Mouse (Mus musculus): Measurements from ENCODE around the gene Atp11b.

The Atp11b gene

GRCm38 (mm10) chr3:35764637-35765617, 11.0 kb downstream of the Atp11b start:
- DNase-seq (ENCODE audit: low read depth in 1 of 2, low spot score in 2 of 2): no peak

- DNase-seq (ENCODE audit: low read depth in 1 of 2, low spot score in 2 of 2): no peak
Measured at GRCm38 (mm10) chr3:35779748-35780147, 25.8 kb downstream of the Atp11b start.

GRCm38 (mm10) chr3:35802040-35802439, 48.1 kb downstream of the Atp11b start:
- no peak for DNase-seq (ENCODE audit: low read depth in 1 of 2, low spot score in 2 of 2)

DNA sequence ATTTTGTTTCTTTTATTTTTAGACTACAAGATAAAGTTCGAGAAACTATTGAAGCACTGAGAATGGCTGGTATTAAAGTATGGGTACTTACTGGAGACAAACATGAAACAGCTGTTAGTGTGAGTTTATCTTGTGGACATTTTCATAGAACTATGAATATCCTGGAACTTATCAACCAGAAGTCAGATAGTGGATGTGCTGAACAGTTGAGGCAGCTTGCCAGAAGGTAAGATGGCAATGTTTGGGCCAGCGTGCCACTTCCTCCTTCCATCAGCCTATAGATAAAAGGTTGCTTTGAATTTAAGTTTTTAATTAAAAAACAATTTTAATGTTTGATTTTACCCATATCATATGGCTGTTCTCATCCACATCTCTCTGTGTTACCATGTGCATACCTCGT, 66.0 kb downstream of the Atp11b start:
- DNase-seq (ENCODE audit: low read depth in 1 of 2, low spot score in 2 of 2): no peak

DNA sequence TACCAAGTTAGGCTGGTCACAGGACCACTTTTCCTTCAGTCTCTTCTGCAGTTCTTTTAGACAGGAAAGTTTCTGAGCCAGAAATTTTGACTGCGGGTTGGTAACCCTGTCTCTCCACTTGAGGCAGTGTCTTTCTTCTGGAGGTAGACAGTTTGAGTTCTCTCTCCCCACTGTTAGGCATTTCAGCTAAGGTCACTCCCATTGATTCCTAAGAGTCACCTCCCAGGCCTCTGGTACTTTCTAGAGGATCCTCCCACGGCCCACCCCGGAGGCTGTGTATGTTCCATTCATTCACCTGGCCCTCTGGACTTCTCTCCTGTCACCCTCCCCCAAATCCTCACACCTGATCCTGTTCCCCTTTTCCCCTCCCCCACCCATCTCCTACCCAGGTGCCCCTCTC, 68.1 kb downstream of the Atp11b start:
- DNase-seq (ENCODE audit: low read depth in 1 of 2, low spot score in 2 of 2): no peak

DNA sequence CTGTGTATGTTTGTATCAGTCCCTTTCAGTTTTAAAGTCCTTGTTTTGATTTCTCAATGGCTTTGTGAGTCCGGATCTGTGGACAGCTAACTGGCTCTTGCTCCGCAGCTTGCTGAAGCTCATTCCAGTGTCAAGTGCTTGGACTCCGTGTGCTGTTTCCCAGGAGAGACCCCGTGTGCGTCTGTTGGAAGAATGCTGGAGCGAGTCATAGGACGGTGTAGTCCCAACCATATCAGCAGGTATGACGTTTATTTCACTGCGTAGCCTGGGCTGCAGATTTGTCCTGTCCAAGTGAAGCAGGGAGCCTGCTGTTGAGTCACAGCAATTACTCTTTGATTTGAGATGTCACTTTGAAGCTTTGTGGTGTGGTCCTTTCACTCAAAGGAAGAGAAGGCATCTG, 95.4 kb downstream of the Atp11b start:
- DNase-seq (ENCODE audit: low read depth in 1 of 2, low spot score in 2 of 2): no peak

DNA sequence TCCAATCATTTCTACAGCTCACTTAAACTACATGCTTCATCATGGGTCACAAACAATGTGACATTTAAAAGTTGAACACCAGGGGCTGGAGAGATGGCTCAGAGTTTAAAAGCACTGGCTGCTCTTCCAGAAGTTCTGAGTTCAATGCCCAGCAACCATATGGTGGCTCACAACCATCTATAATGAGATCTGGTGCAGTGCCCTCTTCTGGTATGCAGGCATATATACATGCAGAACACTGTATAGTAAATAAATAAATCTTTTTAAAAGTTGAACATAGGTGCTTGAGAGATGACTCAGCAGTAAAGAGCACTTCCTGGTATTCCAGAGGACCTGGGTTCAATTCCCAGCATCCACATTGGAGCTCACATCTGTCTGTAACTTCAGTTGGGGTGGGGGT, 129.4 kb downstream of the Atp11b start:
- DNase-seq (ENCODE audit: low read depth in 1 of 2, low spot score in 2 of 2): no peak

DNA sequence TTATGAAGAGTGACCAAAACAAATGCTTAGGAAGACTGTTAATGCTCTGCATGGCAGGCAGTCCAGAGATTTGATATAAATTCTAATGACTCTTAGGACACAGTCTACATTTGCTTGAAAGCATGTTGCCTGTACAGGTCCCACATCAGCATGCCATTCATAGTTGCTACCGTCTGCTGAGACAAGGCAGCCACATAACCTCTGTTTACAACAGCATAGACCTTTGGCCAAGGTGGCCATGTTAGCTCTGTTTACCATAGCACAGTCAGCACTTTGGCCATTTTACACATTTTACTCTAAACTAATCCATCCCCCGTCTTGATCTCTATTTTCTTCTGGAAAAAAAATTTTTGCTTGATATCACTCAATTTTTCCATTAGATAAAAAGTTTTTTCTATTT, 135.6 kb downstream of the Atp11b start:
- DNase-seq (ENCODE audit: low read depth in 1 of 2, low spot score in 2 of 2): no peak

DNA sequence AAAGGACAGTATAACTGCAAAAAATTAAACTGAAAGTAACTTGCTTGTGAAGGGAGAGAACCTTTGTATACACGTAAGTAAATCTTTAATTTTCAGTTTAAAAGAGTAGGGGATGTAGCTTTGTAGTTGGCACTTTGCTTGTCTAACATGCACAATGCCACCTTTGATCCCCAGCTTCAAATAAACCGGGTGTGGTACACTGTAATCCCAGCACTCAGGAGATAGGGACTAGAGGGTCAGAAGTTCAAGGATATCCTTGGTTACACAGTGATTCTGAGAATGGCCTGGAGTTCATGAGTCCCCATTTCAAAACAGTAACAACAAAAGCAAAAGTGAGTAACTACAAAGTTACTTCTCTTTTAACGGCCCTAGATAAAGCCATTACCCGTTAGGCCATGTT, 137.2 kb downstream of the Atp11b start:
- DNase-seq (ENCODE audit: low read depth in 1 of 2, low spot score in 2 of 2): no peak

DNA sequence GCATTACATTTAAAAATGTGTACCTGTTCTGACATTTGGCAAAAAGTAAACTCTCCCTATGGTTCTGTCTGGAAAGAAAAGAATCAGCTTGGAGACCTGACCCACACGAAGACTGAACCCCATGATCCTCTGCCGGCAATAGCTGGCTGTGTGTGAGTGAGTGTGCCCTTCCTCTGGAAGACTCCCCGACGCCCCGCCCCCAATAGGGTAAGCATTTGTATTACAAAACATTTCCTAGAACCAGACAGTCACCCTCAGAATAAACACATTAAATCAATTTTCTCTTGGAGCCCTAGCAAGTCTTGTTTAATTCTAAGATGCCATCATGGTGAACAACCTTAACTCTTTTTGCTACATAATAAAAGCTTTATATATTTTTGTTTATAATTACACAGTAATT, 139.2 kb downstream of the Atp11b start:
- DNase-seq (ENCODE audit: low read depth in 1 of 2, low spot score in 2 of 2): no peak

- DNase-seq (ENCODE audit: low read depth in 1 of 2, low spot score in 2 of 2): no peak
Measured at GRCm38 (mm10) chr3:35897900-35898299, 144.0 kb downstream of the Atp11b start.

GRCm38 (mm10) chr3:35899109-35899508, 145.2 kb downstream of the Atp11b start:
- DNase-seq (ENCODE audit: low read depth in 1 of 2, low spot score in 2 of 2): no peak

DNA sequence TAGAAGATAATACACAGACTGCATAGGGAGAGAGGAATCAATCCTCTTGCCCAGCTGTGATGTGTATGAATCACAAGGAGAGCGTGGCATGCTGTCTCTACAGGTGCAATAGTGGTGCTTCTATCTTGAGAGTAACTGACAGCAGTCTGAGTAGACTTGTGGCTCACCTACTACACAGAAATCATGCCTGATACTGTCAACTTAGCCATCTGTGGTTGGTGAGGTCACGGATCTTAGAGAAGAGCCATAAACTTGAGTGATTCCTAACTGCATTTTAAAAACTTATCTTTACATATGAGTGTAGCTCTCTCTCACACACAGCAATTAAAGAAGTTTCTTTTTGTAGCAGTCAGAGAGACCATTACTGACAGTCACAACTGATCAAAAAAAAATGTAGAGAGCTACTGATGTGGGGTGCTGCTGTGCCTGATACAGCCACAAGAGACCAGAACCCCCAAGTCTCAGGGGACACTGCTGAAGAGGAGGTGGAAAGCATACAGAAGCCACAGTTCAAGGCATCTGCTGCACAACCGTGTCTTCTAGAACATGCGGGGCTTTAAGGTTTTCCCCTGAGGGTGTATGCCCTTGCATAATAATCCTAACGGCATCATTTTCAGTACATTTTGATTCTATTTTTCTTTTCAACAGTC, 146.8 kb downstream of the Atp11b start:
- DNase-seq (ENCODE audit: low read depth in 1 of 2, low spot score in 2 of 2): no peak

Measured in monocyte, adult 2 months (primary cell).